In the genomic region with DNA sequence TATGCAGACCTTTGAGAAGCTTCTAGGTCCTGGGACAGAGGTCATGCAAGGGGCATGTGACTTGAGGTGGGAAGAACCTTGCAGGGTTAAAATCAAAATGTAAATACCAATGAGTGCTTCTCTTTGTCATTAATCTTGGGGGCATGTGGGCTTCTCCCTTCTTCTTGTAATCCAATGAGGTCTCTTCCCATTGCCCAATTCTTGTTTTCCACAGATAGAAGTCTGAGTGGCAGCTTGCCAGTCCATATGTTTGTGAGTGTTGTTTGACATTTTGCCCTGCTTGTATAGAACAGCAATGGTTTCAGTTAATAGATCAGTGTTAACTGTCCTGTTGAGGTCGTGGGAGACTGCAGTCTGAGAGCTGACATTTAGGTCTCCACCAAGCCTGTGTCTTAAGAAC, we compare ENCODE assay signal across 25 mouse cellular contexts.
"Had no signal": no experiment of that assay in that cellular context is flagged by ENCODE, and none has a peak within 500 bp of the region (broad histone marks: within the 10 kb centered on the region; RNA-seq: fewer than 3 reads in every experiment).

No protein-coding gene starts in this region.

- H3K9me3 ChIP-seq: heart, embryonic 13.5 days; heart, embryonic 15.5 days; hindbrain, embryonic 15.5 days; kidney, embryonic 15.5 days; limb, embryonic 15.5 days had no signal

- H3K36me3 ChIP-seq: heart, embryonic 13.5 days; heart, embryonic 15.5 days; hindbrain, embryonic 13.5 days; hindbrain, embryonic 15.5 days; kidney, embryonic 15.5 days; limb, embryonic 13.5 days; limb, embryonic 15.5 days had no signal

- H3K4me2 ChIP-seq: heart, embryonic 11.5 days; heart, embryonic 13.5 days; heart, embryonic 15.5 days; hindbrain, embryonic 13.5 days; hindbrain, embryonic 15.5 days; kidney, embryonic 15.5 days; limb, embryonic 13.5 days; limb, embryonic 15.5 days had no signal

- ATAC-seq: forebrain, postnatal 0 days; hindbrain, postnatal 0 days; intestine, embryonic 16.5 days had no signal

- H3K4me1 ChIP-seq: heart, embryonic 13.5 days; heart, embryonic 15.5 days; hindbrain, embryonic 13.5 days; hindbrain, embryonic 15.5 days; kidney, embryonic 15.5 days; limb, embryonic 13.5 days; limb, embryonic 15.5 days had no signal

- H3K27me3 ChIP-seq: heart, embryonic 13.5 days; heart, embryonic 15.5 days; hindbrain, embryonic 13.5 days; hindbrain, embryonic 15.5 days; kidney, embryonic 15.5 days; limb, embryonic 13.5 days; limb, embryonic 15.5 days had no signal

- H3K9ac ChIP-seq: forebrain, postnatal 0 days; heart, embryonic 13.5 days; heart, embryonic 15.5 days; hindbrain, embryonic 13.5 days; hindbrain, embryonic 15.5 days; kidney, embryonic 15.5 days; limb, embryonic 13.5 days; limb, embryonic 15.5 days had no signal

- H3K4me3 ChIP-seq: heart, embryonic 13.5 days; heart, embryonic 15.5 days; hindbrain, embryonic 13.5 days; hindbrain, embryonic 15.5 days; kidney, embryonic 15.5 days; limb, embryonic 13.5 days; limb, embryonic 15.5 days had no signal

- H3K27ac ChIP-seq: heart, embryonic 13.5 days; heart, embryonic 15.5 days; hindbrain, embryonic 13.5 days; hindbrain, embryonic 15.5 days; hindbrain, postnatal 0 days; kidney, embryonic 15.5 days; kidney, postnatal 0 days; limb, embryonic 13.5 days; limb, embryonic 15.5 days had no signal

- DNase-seq: forebrain, postnatal 0 days; gastrocnemius, postnatal 14 days; gastrocnemius, postnatal 36 days; heart, adult 18-20 months; heart, postnatal 14 days; heart, postnatal 36 days; kidney, adult 11 months; kidney, adult 2 months; kidney, adult 9 months; kidney, postnatal 14 days; kidney, postnatal 36 days; layer of hippocampus, adult 9-11 months; layer of hippocampus, postnatal 36 days; left cerebral cortex, postnatal 4 days had no signal
